Mouse (Mus musculus): Measurements from ENCODE around the gene Nck2. TPM values are rescaled to one million over a fixed set of nuclear protein-coding genes. Genes with fewer than 3 reads are reported as not detected.

Gene Nck2
- total and polyA plus RNA-seq, 3 experiments, result 11.7 to 15.3 (median 11.9) TPM

- Histone ChIP-seq H3K4me3 (no peak overlapping the region), H3K4me1 (ENCODE audit: control insufficient read depth, insufficient read depth, low read length) (no peaks in the 10 kb centered on the region), H3K9ac (ENCODE audit: low read depth, low read length) (no peak overlapping the region), H3K27me3 (ENCODE audit: control insufficient read depth, insufficient read depth, low read length) (no peaks in the 10 kb centered on the region), H3K79me2 (replicated peaks; ENCODE audit: control insufficient read depth, insufficient read depth, low read length) (no peaks in the 10 kb centered on the region), H3K27ac (no peak overlapping the region), H3K36me3 (ENCODE audit: control insufficient read depth, insufficient read depth, low read length) (no peaks in the 10 kb centered on the region)
- no peak for DNase-seq
- TF ChIP-seq EP300 (IDR thresholded peaks at IDR 0.05; ENCODE audit: insufficient read depth, low read depth, low read length) (no peak), CTCF (IDR thresholded peaks at IDR 0.05) (no peak), POLR2A (IDR thresholded peaks at IDR 0.05; ENCODE audit: insufficient read depth, low read depth, low read length) (no peak)
- intact Hi-C loops (cut with DNase I), result no loop called here
- WGBS, result 72% methylated on average over 8 of the region's 8 CpGs
These were observed 44.7 kb upstream of the Nck2 start for GRCm38 (mm10) chr1:43399602-43400216.

DNA sequence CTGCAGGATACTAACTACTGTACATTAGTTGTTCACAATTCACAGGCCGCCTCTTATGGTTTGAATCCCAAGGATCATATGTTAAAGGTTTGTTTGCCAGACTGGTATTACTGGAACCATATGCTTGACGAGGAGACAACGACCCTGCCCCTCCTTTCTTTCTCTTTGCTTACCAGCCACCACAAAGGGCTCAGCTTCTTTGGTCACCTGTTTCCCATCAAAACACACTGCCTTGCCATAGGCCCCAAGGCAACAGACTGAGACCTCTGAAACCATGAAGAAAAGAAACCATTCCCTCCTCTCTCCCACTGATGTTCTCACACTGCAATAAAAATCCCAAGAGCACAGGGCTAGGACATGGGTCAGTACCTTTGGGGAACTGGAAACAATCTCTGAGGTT is 43.7 kb upstream of the Nck2 start:
- Histone ChIP-seq H3K4me3 (no peak overlapping the region), H3K36me3 (ENCODE audit: control insufficient read depth, insufficient read depth, low read length) (no peaks in the 10 kb centered on the region), H3K27me3 (ENCODE audit: control insufficient read depth, insufficient read depth, low read length) (no peaks in the 10 kb centered on the region), H3K9ac (ENCODE audit: low read depth, low read length) (no peak overlapping the region), H3K27ac (no peak overlapping the region), H3K79me2 (replicated peaks; ENCODE audit: control insufficient read depth, insufficient read depth, low read length) (no peaks in the 10 kb centered on the region), H3K4me1 (ENCODE audit: control insufficient read depth, insufficient read depth, low read length) (no peaks in the 10 kb centered on the region)
- TF ChIP-seq CTCF (IDR thresholded peaks at IDR 0.05) (no peak), POLR2A (IDR thresholded peaks at IDR 0.05; ENCODE audit: insufficient read depth, low read depth, low read length) (no peak), EP300 (IDR thresholded peaks at IDR 0.05; ENCODE audit: insufficient read depth, low read depth, low read length) (no peak)
- no peak for DNase-seq
- intact Hi-C loops (cut with DNase I), result no loop called here
- 93% methylated on average over 3 of the region's 3 CpGs for WGBS

DNA sequence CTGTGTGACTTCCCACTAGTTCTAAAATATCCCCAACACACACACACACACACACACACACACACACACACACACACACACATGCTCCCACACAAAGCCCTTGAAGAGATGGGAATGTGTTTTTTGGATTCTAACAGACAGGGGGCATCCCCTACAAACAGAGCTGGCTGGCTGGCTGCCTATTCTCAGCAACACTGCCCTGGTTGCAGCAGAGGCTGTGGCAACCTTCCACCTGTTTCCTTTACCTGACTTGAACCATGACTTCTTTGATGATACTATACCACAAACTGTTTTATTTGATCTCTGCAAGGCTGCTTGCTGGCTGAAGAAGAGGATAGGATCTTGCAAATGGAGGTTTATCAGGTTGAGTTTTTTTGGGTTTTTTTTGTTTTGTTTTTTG is 41.0 kb upstream of the Nck2 start:
- Histone ChIP-seq H3K9ac (ENCODE audit: low read depth, low read length) (no peak overlapping the region), H3K4me3 (no peak overlapping the region), H3K36me3 (ENCODE audit: control insufficient read depth, insufficient read depth, low read length) (no peaks in the 10 kb centered on the region), H3K27me3 (ENCODE audit: control insufficient read depth, insufficient read depth, low read length) (no peaks in the 10 kb centered on the region), H3K27ac (no peak overlapping the region), H3K4me1 (ENCODE audit: control insufficient read depth, insufficient read depth, low read length) (no peaks in the 10 kb centered on the region), H3K79me2 (replicated peaks; ENCODE audit: control insufficient read depth, insufficient read depth, low read length) (no peaks in the 10 kb centered on the region)
- no peak for TF ChIP-seq EP300 (IDR thresholded peaks at IDR 0.05; ENCODE audit: insufficient read depth, low read depth, low read length)
- TF ChIP-seq CTCF (IDR thresholded peaks at IDR 0.05), result peak; percentile 23; the same call in 1 of the 2 replicates
- TF ChIP-seq POLR2A (IDR thresholded peaks at IDR 0.05; ENCODE audit: insufficient read depth, low read depth, low read length), result no peak
- intact Hi-C loops (cut with DNase I), result no loop called here
- DNase-seq, result peak in 1 of 2 experiments; percentile 19

DNA sequence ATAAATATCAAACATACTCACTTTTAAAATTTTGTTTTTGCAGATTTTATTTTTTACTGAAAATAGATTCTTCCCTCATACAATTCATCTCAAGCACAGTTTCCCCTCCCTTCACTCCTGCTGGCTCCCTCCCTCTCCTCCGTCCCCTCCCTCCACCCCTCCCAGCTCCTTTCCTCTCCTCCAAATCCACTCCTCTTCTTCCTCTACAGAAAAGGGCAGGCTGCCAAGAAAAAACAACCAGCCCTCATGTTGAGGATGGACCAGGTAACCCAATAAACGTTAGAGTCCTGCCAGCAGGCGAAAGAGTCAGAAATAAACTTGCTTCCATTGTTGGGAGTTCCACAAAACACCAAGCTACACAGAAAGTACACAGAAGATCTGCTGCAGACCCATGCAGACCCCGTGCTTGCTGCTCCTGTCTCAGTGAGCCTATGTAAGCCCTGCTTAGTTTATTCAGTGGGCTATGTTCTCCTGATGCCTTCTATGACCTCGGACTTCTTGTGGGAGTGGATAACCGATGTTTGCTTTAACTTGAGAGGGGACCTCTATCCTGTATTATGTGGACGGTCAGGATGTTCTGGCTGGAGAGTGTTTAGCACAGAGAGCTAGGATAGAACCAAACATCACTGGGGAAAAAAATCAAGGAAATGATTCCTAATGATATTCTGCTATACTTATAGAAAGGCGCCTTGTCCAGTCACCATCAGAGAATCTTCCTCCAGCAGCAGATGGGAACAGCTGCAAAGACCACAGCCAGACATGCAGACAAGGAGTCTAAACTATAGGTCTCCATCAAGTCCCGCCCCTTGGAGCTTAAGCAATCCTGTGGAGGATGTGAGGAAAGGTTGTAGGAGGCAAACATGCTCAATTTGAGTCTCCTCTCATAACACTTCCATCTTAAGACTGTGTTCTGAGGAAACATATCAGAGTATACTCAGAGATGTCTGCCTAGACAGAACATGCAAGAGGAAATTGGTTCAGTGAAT is 39.4 kb upstream of the Nck2 start:
- Histone ChIP-seq H3K4me3 (no peak overlapping the region), H3K27ac (no peak overlapping the region), H3K36me3 (ENCODE audit: control insufficient read depth, insufficient read depth, low read length) (no peaks in the 10 kb centered on the region), H3K27me3 (ENCODE audit: control insufficient read depth, insufficient read depth, low read length) (no peaks in the 10 kb centered on the region), H3K79me2 (replicated peaks; ENCODE audit: control insufficient read depth, insufficient read depth, low read length) (no peaks in the 10 kb centered on the region), H3K9ac (ENCODE audit: low read depth, low read length) (no peak overlapping the region), H3K4me1 (ENCODE audit: control insufficient read depth, insufficient read depth, low read length) (no peaks in the 10 kb centered on the region)
- TF ChIP-seq CTCF (IDR thresholded peaks at IDR 0.05) (no peak), EP300 (IDR thresholded peaks at IDR 0.05; ENCODE audit: insufficient read depth, low read depth, low read length) (no peak), POLR2A (IDR thresholded peaks at IDR 0.05; ENCODE audit: insufficient read depth, low read depth, low read length) (no peak)
- 38% methylated on average over 9 of the region's 9 CpGs for WGBS
- intact Hi-C loops (cut with DNase I), result no loop called here
- DNase-seq, result no peak

- intact Hi-C loops (cut with DNase I), result no loop called here
- H3K27me3 ChIP-seq (ENCODE audit: control insufficient read depth, insufficient read depth, low read length), result no peaks in the 10 kb centered on the region
- 84% methylated on average over 4 of the region's 4 CpGs for WGBS
- no peaks in the 10 kb centered on the region; the same call in 1 of the 2 replicates for H3K4me1 ChIP-seq (ENCODE audit: control insufficient read depth, insufficient read depth, low read length)
- H3K27ac ChIP-seq, result no peak overlapping the region
- no peak for TF ChIP-seq POLR2A (IDR thresholded peaks at IDR 0.05; ENCODE audit: insufficient read depth, low read depth, low read length)
- no peak for TF ChIP-seq EP300 (IDR thresholded peaks at IDR 0.05; ENCODE audit: insufficient read depth, low read depth, low read length)
- TF ChIP-seq CTCF (IDR thresholded peaks at IDR 0.05), result no peak
- no peaks in the 10 kb centered on the region for H3K79me2 ChIP-seq (replicated peaks; ENCODE audit: control insufficient read depth, insufficient read depth, low read length)
- no peak overlapping the region for H3K4me3 ChIP-seq
- H3K36me3 ChIP-seq (ENCODE audit: control insufficient read depth, insufficient read depth, low read length), result no peaks in the 10 kb centered on the region
- H3K9ac ChIP-seq (ENCODE audit: low read depth, low read length), result no peak overlapping the region
- DNase-seq, result no peak
These were observed 35.4 kb upstream of the Nck2 start for GRCm38 (mm10) chr1:43409019-43409418.

DNA sequence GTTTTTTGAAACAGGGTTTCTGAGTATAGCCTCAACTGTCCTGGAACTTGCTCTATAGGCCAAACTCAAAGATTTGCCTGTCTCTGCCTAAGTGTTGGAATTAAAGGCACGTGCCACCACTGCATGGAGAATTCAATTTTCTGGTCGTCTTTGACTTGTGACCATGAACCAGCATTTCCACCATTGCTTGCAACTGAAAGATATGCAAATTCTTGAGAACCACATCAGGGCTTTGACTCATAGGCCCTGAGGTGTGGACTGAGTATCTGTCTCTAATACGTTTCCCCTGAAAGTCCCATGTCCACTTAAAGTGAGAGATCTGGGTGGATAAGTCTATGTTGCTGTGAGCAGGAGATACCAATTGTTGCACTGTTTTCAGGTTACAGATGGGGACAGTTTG is 31.6 kb upstream of the Nck2 start:
- no peaks in the 10 kb centered on the region for H3K36me3 ChIP-seq (ENCODE audit: control insufficient read depth, insufficient read depth, low read length)
- H3K27me3 ChIP-seq (ENCODE audit: control insufficient read depth, insufficient read depth, low read length), result no peaks in the 10 kb centered on the region
- H3K27ac ChIP-seq, result peak overlapping the region; percentile 27; the same call in 1 of the 2 replicates
- no peak overlapping the region for H3K4me3 ChIP-seq
- WGBS, result 69% methylated on average over 3 of the region's 3 CpGs
- no peak overlapping the region for H3K9ac ChIP-seq (ENCODE audit: low read depth, low read length)
- H3K4me1 ChIP-seq (ENCODE audit: control insufficient read depth, insufficient read depth, low read length), result peaks cover 4% of the 10 kb centered on the region
- no peak for DNase-seq
- intact Hi-C loops (cut with DNase I), result loop anchor here (2.0 kb wide), 1 partner anchor 32 kb away; the partner anchor contains the start of gene Nck2
- H3K79me2 ChIP-seq (replicated peaks; ENCODE audit: control insufficient read depth, insufficient read depth, low read length), result no peaks in the 10 kb centered on the region
- TF ChIP-seq CTCF (IDR thresholded peaks at IDR 0.05), result no peak
- TF ChIP-seq EP300 (IDR thresholded peaks at IDR 0.05; ENCODE audit: insufficient read depth, low read depth, low read length), result no peak
- TF ChIP-seq POLR2A (IDR thresholded peaks at IDR 0.05; ENCODE audit: insufficient read depth, low read depth, low read length), result no peak

Measured in heart, adult 2 months (tissue).